Mouse (Mus musculus) olfactory bulb, adult 2 months (tissue): ENCODE measurements around the gene Ropn1l. TPM values are rescaled to one million over a fixed set of nuclear protein-coding genes. Genes with fewer than 3 reads are reported as not detected.

Experiments used
- H3K27ac ChIP-seq: fragments of 200-500 bp; 2 replicates; pipeline ENCODE4 v1.5.1; 2012; ENCODE audit warnings: low read depth, low read length; ENCODE audit not compliant: insufficient read depth
- H3K4me1 ChIP-seq: fragments of 200-500 bp; 2 replicates; pipeline ENCODE4 v1.6.1; 2012; ENCODE audit warnings: low read length; ENCODE audit not compliant: control insufficient read depth, insufficient read depth
- H3K4me3 ChIP-seq: fragments of 200-500 bp; 2 replicates; pipeline ENCODE4 v1.5.1; 2012; ENCODE audit warnings: mild to moderate bottlenecking, low read depth, low read length, moderate library complexity; ENCODE audit not compliant: insufficient read depth
- CTCF ChIP-seq: fragments of 200-500 bp; IDR thresholded peaks from 2 replicates; pipeline ENCODE4 v1.5.1; 2012; ENCODE audit warnings: low read depth, mild to moderate bottlenecking, low read length, moderate library complexity; ENCODE audit not compliant: insufficient read depth
- POLR2A ChIP-seq: fragments of 200-500 bp; IDR thresholded peaks from 2 replicates; pipeline ENCODE4 v1.6.1; 2012; ENCODE audit warnings: mild to moderate bottlenecking, low read depth, low read length, moderate library complexity; ENCODE audit not compliant: insufficient read depth
- WGBS: fragments of 180-500 bp; shearing (Covaris S2); methylation state at CpG from one replicate; pipeline ENCODE4 v1.1.7; 2018; 5-methylcytosine and 5-hydroxymethylcytosine counted together
- polyA plus RNA-seq: library from polyadenylated mRNA; stranded (reverse); fragments of >200 nt; gene quantifications from 2 replicates; pipeline ENCODE4 v1.2.4, GENCODE M21; 2012; ENCODE audit warnings: low replicate concordance; ENCODE audit not compliant: missing spikeins, insufficient read depth, insufficient read length

Gene Ropn1l
- polyA plus RNA-seq, 1 experiment = not detected

GRCm38 (mm10) chr15:31430014-31430413 is 23.5 kb downstream of the Ropn1l start:
- H3K4me3 ChIP-seq = no peak overlapping the region
- TF ChIP-seq CTCF = no peak
- no peak overlapping the region for H3K27ac ChIP-seq
- WGBS = 75% methylated on average over 2 of the region's 2 CpGs
- H3K4me1 ChIP-seq = peaks cover 25% of the 10 kb centered on the region

- Histone ChIP-seq H3K4me1 (peaks cover 28% of the 10 kb centered on the region), H3K27ac (no peak overlapping the region), H3K4me3 (no peak overlapping the region)
- TF ChIP-seq POLR2A = no peak
- no peak for TF ChIP-seq CTCF
- WGBS = 56% methylated on average over 7 of the region's 7 CpGs
Measured at GRCm38 (mm10) chr15:31429429-31429828, 24.1 kb downstream of the Ropn1l start.

GRCm38 (mm10) chr15:31428571-31428970 is 25.0 kb downstream of the Ropn1l start:
- no peak overlapping the region for H3K4me3 ChIP-seq
- WGBS = 53% methylated on average over 12 of the region's 12 CpGs
- no peak overlapping the region for H3K27ac ChIP-seq

GRCm38 (mm10) chr15:31427390-31427789 is 26.1 kb downstream of the Ropn1l start:
- Histone ChIP-seq H3K27ac (no peak overlapping the region), H3K4me1 (peaks cover 33% of the 10 kb centered on the region), H3K4me3 (no peak overlapping the region)
- 66% methylated on average over 3 of the region's 3 CpGs for WGBS
- TF ChIP-seq CTCF (no peak), POLR2A (no peak)

More at GRCm38 (mm10) chr15:31428571-31428970, 25.0 kb downstream of the Ropn1l start:
- TF ChIP-seq CTCF = no peak
- no peak for TF ChIP-seq POLR2A
- peaks cover 27% of the 10 kb centered on the region for H3K4me1 ChIP-seq

- 34% methylated on average over 8 of the region's 8 CpGs for WGBS
- Histone ChIP-seq H3K4me3 (no peak overlapping the region), H3K4me1 (peaks cover 36% of the 10 kb centered on the region), H3K27ac (peak overlapping the region; percentile 76)
- TF ChIP-seq POLR2A (no peak), CTCF (no peak)
Measured at GRCm38 (mm10) chr15:31426066-31426706, 27.4 kb downstream of the Ropn1l start.

GRCm38 (mm10) chr15:31422649-31423369 is 30.7 kb downstream of the Ropn1l start:
- Histone ChIP-seq H3K4me3 (peak overlapping the region; percentile 12; the same call in 1 of the 2 replicates), H3K4me1 (peaks cover 43% of the 10 kb centered on the region), H3K27ac (peak overlapping the region; percentile 99)
- TF ChIP-seq CTCF (no peak), POLR2A (no peak)
- WGBS = 22% methylated on average over 7 of the region's 7 CpGs

GRCm38 (mm10) chr15:31419037-31419436 is 34.5 kb downstream of the Ropn1l start:
- WGBS = 50% methylated on average over 9 of the region's 9 CpGs
- Histone ChIP-seq H3K4me1 (peaks cover 34% of the 10 kb centered on the region), H3K4me3 (no peak overlapping the region), H3K27ac (peak overlapping the region; percentile 88)
- TF ChIP-seq POLR2A (no peak), CTCF (peak; percentile 57)

- Histone ChIP-seq H3K4me3 (no peak overlapping the region), H3K27ac (peak overlapping the region; percentile 88), H3K4me1 (peaks cover 34% of the 10 kb centered on the region)
- 20% methylated on average over 7 of the region's 7 CpGs for WGBS
- TF ChIP-seq POLR2A (no peak), CTCF (no peak)
Measured at GRCm38 (mm10) chr15:31418686-31419024, 34.9 kb downstream of the Ropn1l start.

GRCm38 (mm10) chr15:31417796-31418685 is 35.5 kb downstream of the Ropn1l start:
- H3K27ac ChIP-seq = peak overlapping the region; percentile 88
- WGBS = 38% methylated on average over 21 of the region's 21 CpGs
- TF ChIP-seq POLR2A (no peak), CTCF (no peak)
- peaks cover 32% of the 10 kb centered on the region for H3K4me1 ChIP-seq
- no peak overlapping the region for H3K4me3 ChIP-seq
